Mouse (Mus musculus) lung, postnatal 0 days (tissue): ENCODE measurements around the gene Rcsd1.

ENCODE experiments used
- CTCF ChIP-seq: IDR thresholded peaks from 2 replicates; pipeline ENCODE4 v1.5.1; 2016; ENCODE audit warnings: antibody characterized with exemption, mild to moderate bottlenecking
- EP300 ChIP-seq: IDR thresholded peaks from 2 replicates; pipeline ENCODE4 v1.6.1; 2016; ENCODE audit warnings: antibody characterized with exemption, mild to moderate bottlenecking, control low read depth

DNA sequence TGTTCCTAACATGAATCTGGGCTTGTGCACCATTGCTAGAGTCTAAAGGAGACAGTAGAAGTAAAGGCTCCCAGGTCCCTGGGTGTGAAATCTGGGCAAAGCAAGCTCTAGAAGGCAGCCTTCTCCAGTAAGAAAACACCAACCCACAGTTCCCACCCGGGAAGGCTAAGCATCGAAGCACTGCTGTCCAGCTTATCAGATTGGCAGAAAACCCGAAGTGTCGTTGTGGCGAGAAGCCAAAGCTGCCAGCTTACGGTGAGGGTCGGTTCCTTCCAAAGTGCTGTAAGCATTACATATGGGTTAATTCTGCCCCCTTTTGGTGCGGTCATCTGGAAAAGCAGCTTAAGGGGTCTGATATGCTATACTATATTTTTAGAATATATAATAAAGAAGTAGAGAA is 22.6 kb downstream of the Rcsd1 start:
- TF ChIP-seq CTCF, result no peak
- no peak for TF ChIP-seq EP300
